Mouse (Mus musculus): ENCODE results near the gene Liph. TPM values are rescaled to one million over a fixed set of nuclear protein-coding genes. Genes with fewer than 3 reads are reported as not detected.
"Not testable (repeated sequence)": the region's sequence is repeated elsewhere in the genome, so short reads cannot be mapped to it uniquely, and the experiment has no call there.

The Liph gene
- polyA plus RNA-seq, 1 experiment from 2014 or later = 0.68 TPM

DNA sequence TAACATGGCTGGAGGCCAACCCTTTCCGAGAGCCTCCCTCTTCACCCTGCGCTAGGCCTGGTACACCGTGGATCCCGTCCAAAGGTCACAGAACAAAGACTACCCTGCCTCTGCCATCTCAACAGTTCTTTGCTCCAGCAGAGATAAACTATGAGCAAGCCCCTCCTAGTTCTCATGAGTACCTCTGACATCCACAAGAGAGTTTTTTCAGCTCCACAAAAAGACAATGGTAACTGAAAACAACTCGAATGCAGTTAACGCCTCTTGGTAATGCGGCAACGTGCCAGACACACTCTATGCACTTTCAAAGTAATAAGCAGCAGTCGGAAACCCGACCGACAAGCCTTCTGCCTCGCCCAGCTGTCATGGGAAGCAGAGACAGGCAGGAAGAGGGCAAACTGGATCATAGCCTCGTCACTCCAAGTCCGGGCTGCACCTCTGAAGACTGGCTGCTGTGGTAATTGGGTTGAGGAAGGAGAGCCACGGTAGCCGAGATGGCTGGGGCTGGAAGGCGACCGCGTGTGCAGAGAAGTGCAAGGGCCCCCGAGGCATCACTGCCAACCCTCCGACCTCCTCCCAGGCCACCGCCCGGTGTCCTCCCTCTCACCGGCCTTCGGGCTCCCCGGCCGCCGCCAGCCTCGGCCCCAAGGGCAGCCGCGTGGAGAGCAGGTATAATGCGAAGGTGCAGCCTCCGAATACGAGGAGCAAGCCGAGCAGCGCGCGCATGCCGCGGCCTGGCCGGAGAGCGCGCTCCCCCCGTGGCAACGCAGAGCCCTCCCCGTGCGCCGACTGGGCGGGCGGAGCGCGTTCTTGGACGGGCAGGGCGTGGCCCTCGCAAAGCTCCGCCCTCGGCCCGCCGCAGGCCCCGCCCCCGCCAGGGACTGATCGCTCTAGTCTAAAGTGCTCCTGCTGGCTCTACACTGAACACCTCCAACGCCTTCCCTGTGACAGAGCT lies 48.4 kb downstream of the Liph start, which contains the start of gene Tmem41a:
Tmem41a (minus strand) TSS at position 792 of the 955 bp plus-strand sequence.
- H3K27me3 ChIP-seq (ENCODE audit: control insufficient read depth, insufficient read depth, low read length) = no peaks in the 10 kb centered on the region
- under 1% methylated on average over 56 of the region's 63 CpGs for WGBS
- no peaks in the 10 kb centered on the region for H3K36me3 ChIP-seq (replicated peaks; ENCODE audit: control insufficient read depth, insufficient read depth)
- H3K9me3 ChIP-seq (ENCODE audit: control insufficient read depth, low read length) = no peaks in the 10 kb centered on the region
- H3K27ac ChIP-seq = peak within 1 kb of the TSS; percentile 55
- peaks cover 11% of the 10 kb centered on the region; the same call in 1 of the 2 replicates for H3K4me1 ChIP-seq (replicated peaks; ENCODE audit: control insufficient read depth, insufficient read depth, low read length)
- peak; percentile 87 for DNase-seq (ENCODE audit: low spot score)
- H3K4me2 ChIP-seq (replicated peaks) = peak within 1 kb of the TSS; percentile 77
- H3K4me3 ChIP-seq (replicated peaks; ENCODE audit: low read length) = peak within 1 kb of the TSS; percentile 64
- peak; percentile 98 for ATAC-seq (ENCODE audit: low FRiP score)
- H3K9ac ChIP-seq = peak within 1 kb of the TSS; percentile 71

- Histone ChIP-seq H3K36me3 (replicated peaks; ENCODE audit: control insufficient read depth, insufficient read depth) (peaks cover 63% of the 10 kb centered on the region), H3K27me3 (ENCODE audit: control insufficient read depth, insufficient read depth, low read length) (no peaks in the 10 kb centered on the region), H3K9ac (no peak overlapping the region), H3K4me3 (replicated peaks; ENCODE audit: low read length) (no peak overlapping the region), H3K9me3 (ENCODE audit: control insufficient read depth, low read length) (no peaks in the 10 kb centered on the region), H3K4me1 (replicated peaks; ENCODE audit: control insufficient read depth, insufficient read depth, low read length) (no peaks in the 10 kb centered on the region), H3K27ac (no peak overlapping the region), H3K4me2 (replicated peaks) (no peak overlapping the region)
- no peak for DNase-seq (ENCODE audit: low spot score)
- ATAC-seq (ENCODE audit: low FRiP score) = no peak
- WGBS = 91% methylated on average over 13 of the region's 13 CpGs
Measured at GRCm38 (mm10) chr16:21928471-21928870, 67.0 kb downstream of the Liph start.

DNA sequence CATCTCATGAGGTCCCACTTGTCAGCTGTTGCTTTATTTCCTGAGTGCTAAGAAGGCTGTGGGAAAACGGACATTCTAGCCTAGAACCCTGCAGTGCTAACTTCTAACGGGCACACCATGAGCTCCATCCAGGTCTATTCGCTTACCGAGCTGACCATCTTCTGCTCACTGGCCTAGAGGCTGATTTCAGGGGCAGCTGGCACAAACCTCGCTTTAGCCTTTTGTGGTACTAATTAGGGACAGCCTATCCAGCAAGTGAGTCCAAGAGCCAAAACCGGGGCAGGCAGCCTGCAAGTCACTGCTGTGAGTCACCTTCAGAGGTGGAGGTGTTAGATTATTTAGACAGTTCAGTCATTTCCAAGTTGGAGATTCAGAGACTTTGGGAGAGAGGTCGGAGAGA lies 78.8 kb downstream of the Liph start:
- Histone ChIP-seq H3K4me2 (replicated peaks) (no peak overlapping the region), H3K36me3 (replicated peaks; ENCODE audit: control insufficient read depth, insufficient read depth) (peaks cover 75% of the 10 kb centered on the region), H3K9ac (no peak overlapping the region), H3K27ac (no peak overlapping the region), H3K27me3 (ENCODE audit: control insufficient read depth, insufficient read depth, low read length) (no peaks in the 10 kb centered on the region), H3K4me1 (replicated peaks; ENCODE audit: control insufficient read depth, insufficient read depth, low read length) (no peaks in the 10 kb centered on the region), H3K9me3 (ENCODE audit: control insufficient read depth, low read length) (no peaks in the 10 kb centered on the region), H3K4me3 (replicated peaks; ENCODE audit: low read length) (no peak overlapping the region)
- WGBS = 79% methylated on average over 7 of the region's 7 CpGs
- DNase-seq (ENCODE audit: low spot score) (no peak), ATAC-seq (ENCODE audit: low FRiP score) (no peak)

GRCm38 (mm10) chr16:21913347-21913746 lies 82.1 kb downstream of the Liph start:
- Histone ChIP-seq H3K27ac (no peak overlapping the region), H3K4me2 (replicated peaks) (no peak overlapping the region), H3K27me3 (ENCODE audit: control insufficient read depth, insufficient read depth, low read length) (no peaks in the 10 kb centered on the region), H3K4me1 (replicated peaks; ENCODE audit: control insufficient read depth, insufficient read depth, low read length) (no peaks in the 10 kb centered on the region), H3K4me3 (replicated peaks; ENCODE audit: low read length) (no peak overlapping the region), H3K9me3 (ENCODE audit: control insufficient read depth, low read length) (no peaks in the 10 kb centered on the region), H3K36me3 (replicated peaks; ENCODE audit: control insufficient read depth, insufficient read depth) (peaks cover 87% of the 10 kb centered on the region), H3K9ac (no peak overlapping the region)
- no peak for DNase-seq (ENCODE audit: low spot score)
- WGBS = 89% methylated on average over 6 of the region's 6 CpGs
- no peak for ATAC-seq (ENCODE audit: low FRiP score)

- not testable (repeated sequence) for H3K4me2 ChIP-seq (replicated peaks); H3K27ac ChIP-seq; H3K9ac ChIP-seq; H3K9me3 ChIP-seq (ENCODE audit: control insufficient read depth, low read length); DNase-seq (ENCODE audit: low spot score); H3K4me3 ChIP-seq (replicated peaks; ENCODE audit: low read length); H3K4me1 ChIP-seq (replicated peaks; ENCODE audit: control insufficient read depth, insufficient read depth, low read length); ATAC-seq (ENCODE audit: low FRiP score); H3K27me3 ChIP-seq (ENCODE audit: control insufficient read depth, insufficient read depth, low read length)
- H3K36me3 ChIP-seq (replicated peaks; ENCODE audit: control insufficient read depth, insufficient read depth) = peaks cover 85% of the 10 kb centered on the region
- 38% methylated on average over 6 of the region's 8 CpGs for WGBS
Measured at GRCm38 (mm10) chr16:21908906-21909305, 86.6 kb downstream of the Liph start.

- no peaks in the 10 kb centered on the region for H3K27me3 ChIP-seq (ENCODE audit: control insufficient read depth, insufficient read depth, low read length)
- no peak overlapping the region for H3K4me3 ChIP-seq (replicated peaks; ENCODE audit: low read length)
- no peak overlapping the region for H3K4me2 ChIP-seq (replicated peaks)
- DNase-seq (ENCODE audit: low spot score) (no peak), ATAC-seq (ENCODE audit: low FRiP score) (no peak)
- H3K9ac ChIP-seq = no peak overlapping the region
- 91% methylated on average over 6 of the region's 6 CpGs for WGBS
- H3K27ac ChIP-seq = no peak overlapping the region
- no peaks in the 10 kb centered on the region for H3K9me3 ChIP-seq (ENCODE audit: control insufficient read depth, low read length)
- H3K36me3 ChIP-seq (replicated peaks; ENCODE audit: control insufficient read depth, insufficient read depth) = peaks cover 72% of the 10 kb centered on the region
- no peaks in the 10 kb centered on the region for H3K4me1 ChIP-seq (replicated peaks; ENCODE audit: control insufficient read depth, insufficient read depth, low read length)
Measured at GRCm38 (mm10) chr16:21906902-21907301, 88.6 kb downstream of the Liph start.

DNA sequence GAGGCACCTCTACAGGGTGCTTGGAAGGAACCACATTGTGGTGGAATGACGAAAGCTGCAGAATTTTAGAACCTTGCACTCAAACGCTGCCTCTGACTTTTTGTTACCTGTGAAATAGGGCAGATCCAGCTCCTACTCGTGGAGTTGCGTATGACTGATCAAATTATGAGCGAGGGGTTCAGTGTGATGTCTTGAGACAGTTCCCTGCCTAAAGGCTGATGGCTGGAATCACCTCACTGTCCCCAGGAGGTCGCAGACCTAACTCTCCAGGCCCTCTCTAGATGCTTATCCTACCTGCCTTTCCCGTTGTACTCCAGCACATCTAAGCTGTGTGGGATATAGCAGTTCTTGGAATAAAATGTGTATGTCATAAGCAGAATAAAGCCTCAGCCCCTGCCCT lies 89.5 kb downstream of the Liph start:
- Histone ChIP-seq H3K4me3 (replicated peaks; ENCODE audit: low read length) (no peak overlapping the region), H3K9ac (no peak overlapping the region), H3K9me3 (ENCODE audit: control insufficient read depth, low read length) (no peaks in the 10 kb centered on the region), H3K27me3 (ENCODE audit: control insufficient read depth, insufficient read depth, low read length) (no peaks in the 10 kb centered on the region), H3K27ac (no peak overlapping the region), H3K4me1 (replicated peaks; ENCODE audit: control insufficient read depth, insufficient read depth, low read length) (no peaks in the 10 kb centered on the region), H3K36me3 (replicated peaks; ENCODE audit: control insufficient read depth, insufficient read depth) (peaks cover 63% of the 10 kb centered on the region), H3K4me2 (replicated peaks) (no peak overlapping the region)
- ATAC-seq (ENCODE audit: low FRiP score) = no peak
- no peak for DNase-seq (ENCODE audit: low spot score)
- WGBS = 95% methylated on average over 7 of the region's 7 CpGs

- ATAC-seq (ENCODE audit: low FRiP score) = no peak
- Histone ChIP-seq H3K27ac (no peak overlapping the region), H3K4me1 (replicated peaks; ENCODE audit: control insufficient read depth, insufficient read depth, low read length) (no peaks in the 10 kb centered on the region), H3K36me3 (replicated peaks; ENCODE audit: control insufficient read depth, insufficient read depth) (peaks cover 54% of the 10 kb centered on the region), H3K27me3 (ENCODE audit: control insufficient read depth, insufficient read depth, low read length) (no peaks in the 10 kb centered on the region), H3K4me3 (replicated peaks; ENCODE audit: low read length) (no peak overlapping the region), H3K4me2 (replicated peaks) (no peak overlapping the region), H3K9me3 (ENCODE audit: control insufficient read depth, low read length) (no peaks in the 10 kb centered on the region), H3K9ac (no peak overlapping the region)
- no peak for DNase-seq (ENCODE audit: low spot score)
- 88% methylated on average over 10 of the region's 10 CpGs for WGBS
Measured at GRCm38 (mm10) chr16:21904636-21905035, 90.8 kb downstream of the Liph start.
